Mouse (Mus musculus) liver, adult 2 months (tissue): ENCODE measurements around the gene Elane.

Experiments used
- CTCF ChIP-seq: fragments of 200-500 bp; IDR thresholded peaks from 2 replicates; pipeline ENCODE4 v1.5.1; 2011; ENCODE audit warnings: low read depth, low read length, control low read depth
- POLR2A ChIP-seq: fragments of 200-500 bp; IDR thresholded peaks from 2 replicates; pipeline ENCODE4 v1.6.1; 2011; ENCODE audit warnings: low read length, control low read depth; ENCODE audit not compliant: insufficient read depth; ENCODE audit errors: extremely low read depth

DNA sequence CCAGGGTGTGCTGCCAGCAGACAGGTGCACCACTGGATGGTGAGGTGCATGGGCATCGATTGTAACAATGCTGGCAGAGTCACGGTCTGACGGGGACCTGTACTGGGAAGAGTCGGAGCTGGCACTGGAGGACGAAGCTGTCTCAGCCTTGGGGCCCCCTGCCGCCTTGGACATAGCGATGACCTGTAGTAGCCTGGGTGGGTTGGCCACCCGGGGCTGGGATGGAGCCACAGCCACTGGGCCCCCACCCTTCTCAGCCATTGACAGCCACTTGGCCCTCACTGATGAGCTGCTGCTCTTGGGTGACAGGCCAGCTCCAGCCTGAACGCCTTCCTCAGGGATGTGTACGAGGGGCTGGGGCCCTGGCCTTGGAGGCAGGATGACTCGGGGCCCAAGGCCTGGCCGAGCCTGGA, 20.9 kb upstream of the Elane start:
- TF ChIP-seq CTCF = no peak
- no peak for TF ChIP-seq POLR2A
